Mouse (Mus musculus) hindbrain, embryonic 15.5 days (tissue): ENCODE measurements at regions not wholly inside any gene's neighbourhood (a gene's known extent, or its start where the extent isn't known, plus 50 kb on each side); places are given as distances from the start of the nearest gene placed in this dataset.
A peak's percentile ranks its signal among the peaks of the same experiment; 100 is the strongest.

Experiments
- ATAC-seq: fragments of 200-750 bp; cut with Nextera tagmentation; 2 replicates; pipeline ENCODE4 v1.8.0; 2017; ENCODE audit warnings: low read depth, moderate number of reproducible peaks, moderate TSS enrichment; ENCODE audit not compliant: low FRiP score
- H3K27ac ChIP-seq: fragments of 300-500 bp; sonication (generic); replicated peaks from 2 replicates; pipeline ENCODE4 v1.5.1; 2015; ENCODE audit warnings: mild to moderate bottlenecking, inconsistent platforms
- H3K27me3 ChIP-seq: fragments of 300-500 bp; sonication (generic); 2 replicates; pipeline ENCODE4 v1.6.1; 2015; ENCODE audit warnings: control low read depth, inconsistent platforms
- H3K36me3 ChIP-seq: fragments of 300-500 bp; sonication (generic); 2 replicates; pipeline ENCODE4 v1.6.1; 2015; ENCODE audit warnings: control low read depth, inconsistent platforms
- H3K4me1 ChIP-seq: fragments of 300-500 bp; sonication (generic); replicated peaks from 2 replicates; pipeline ENCODE4 v1.6.1; 2015; ENCODE audit warnings: control low read depth, inconsistent platforms
- H3K4me2 ChIP-seq: fragments of 300-500 bp; sonication (generic); 2 replicates; pipeline ENCODE4 v1.6.1; 2015; ENCODE audit warnings: moderate library complexity, mild to moderate bottlenecking, inconsistent platforms
- H3K4me3 ChIP-seq: fragments of 300-500 bp; sonication (generic); 2 replicates; pipeline ENCODE4 v1.5.1; 2015; ENCODE audit warnings: mild to moderate bottlenecking, inconsistent platforms
- H3K9ac ChIP-seq: fragments of 300-500 bp; sonication (generic); 2 replicates; pipeline ENCODE4 v1.6.1; 2015; ENCODE audit warnings: inconsistent platforms
- H3K9me3 ChIP-seq: fragments of 300-500 bp; sonication (generic); 2 replicates; pipeline ENCODE4 v1.6.1; 2016; ENCODE audit warnings: control low read depth, inconsistent platforms
- whole genome bisulfite sequencing: fragments of 180-500 bp; shearing (Covaris S2); methylation state at CpG from one replicate; pipeline ENCODE4 v1.1.7; 2015; 5-methylcytosine and 5-hydroxymethylcytosine counted together

DNA sequence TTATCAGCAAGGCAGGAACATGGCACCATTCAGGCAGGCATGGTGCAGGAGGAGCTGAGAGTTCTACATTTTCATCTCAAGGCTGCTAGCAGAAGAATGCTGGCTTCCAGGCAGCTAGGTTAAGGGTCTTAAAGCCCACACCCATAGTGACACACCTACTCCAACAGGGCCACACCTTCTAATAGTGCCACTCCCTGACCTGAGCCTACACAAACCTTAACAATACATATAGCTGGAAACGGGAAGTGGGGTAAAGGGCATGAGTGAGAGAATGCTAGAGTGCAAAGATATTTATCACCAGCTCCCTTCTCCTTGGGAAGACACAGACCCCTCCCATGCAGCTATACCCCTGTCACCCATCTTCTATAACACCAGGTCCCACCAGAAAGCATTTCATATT lies 230.6 kb downstream of the Irx1 start:
- Histone ChIP-seq H3K4me2 (no peak overlapping the region), H3K27me3 (no peaks in the 10 kb centered on the region), H3K27ac (no peak overlapping the region), H3K9me3 (no peaks in the 10 kb centered on the region), H3K4me1 (no peaks in the 10 kb centered on the region), H3K9ac (no peak overlapping the region), H3K4me3 (no peak overlapping the region), H3K36me3 (no peaks in the 10 kb centered on the region)
- 76% methylated on average over 1 of the region's 1 CpGs for WGBS
- ATAC-seq, result no peak

DNA sequence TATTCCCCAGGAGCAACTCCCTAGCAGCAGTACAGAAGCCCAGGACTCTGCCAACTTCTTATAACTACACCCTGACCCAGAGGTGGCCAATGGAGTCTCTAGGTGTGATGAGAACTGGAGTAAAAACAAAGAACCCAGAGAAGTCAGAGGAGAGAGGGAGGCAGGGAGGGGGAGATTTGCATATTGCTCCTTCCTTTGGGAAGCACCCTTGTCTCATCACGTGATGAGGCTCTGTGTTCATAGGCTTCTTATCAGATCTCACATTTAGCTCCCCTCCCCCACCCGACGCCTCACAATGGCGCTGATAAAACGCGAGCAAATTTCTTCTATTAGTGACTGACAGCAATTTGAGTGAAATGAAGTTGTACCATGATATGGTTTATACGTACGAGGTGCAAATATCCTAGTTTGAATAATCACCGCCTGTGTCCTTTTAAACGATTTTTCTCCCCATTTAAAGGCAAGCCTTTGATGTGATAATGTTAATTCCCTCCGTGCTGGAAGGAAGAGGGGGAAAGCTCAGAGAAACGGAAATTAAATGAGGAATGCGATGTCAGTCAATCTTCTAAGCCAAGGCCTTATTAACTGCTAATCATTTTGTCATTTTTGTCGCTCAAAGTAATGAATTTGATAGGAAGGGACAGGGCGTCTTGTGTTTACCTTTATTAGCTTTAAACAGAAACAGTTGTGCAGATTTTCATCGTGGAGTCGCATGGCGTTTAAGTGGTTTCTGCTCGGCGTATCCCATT lies 273.3 kb downstream of the Irx1 start:
- Histone ChIP-seq H3K36me3 (no peaks in the 10 kb centered on the region), H3K4me1 (no peaks in the 10 kb centered on the region), H3K9ac (no peak overlapping the region), H3K4me3 (no peak overlapping the region), H3K4me2 (peak overlapping the region; percentile 28), H3K27ac (no peak overlapping the region), H3K9me3 (no peaks in the 10 kb centered on the region), H3K27me3 (no peaks in the 10 kb centered on the region)
- 0 out of 2 replicates have a peak, but pooled peaks have one; percentile 30 for ATAC-seq
- 23% methylated on average over 20 of the region's 20 CpGs for WGBS

DNA sequence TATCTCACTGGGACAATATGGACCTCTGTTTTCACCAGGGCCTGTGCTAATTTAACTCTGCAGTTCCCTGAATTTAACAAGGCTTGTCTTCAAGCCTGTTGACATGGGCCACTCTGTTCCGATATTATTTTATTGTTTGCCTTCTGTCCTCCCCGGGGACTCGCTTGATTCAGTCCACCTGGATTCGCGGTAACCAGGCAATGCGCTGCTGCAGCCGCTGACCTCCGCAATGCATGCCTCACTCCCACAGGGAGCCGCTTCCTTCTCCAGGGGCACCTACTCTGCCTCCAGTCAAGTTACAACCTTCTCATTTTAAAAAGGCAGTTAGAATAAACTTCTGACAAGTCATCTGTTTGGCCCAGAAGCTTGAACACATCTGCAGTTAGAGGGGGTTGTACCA lies 274.3 kb downstream of the Irx1 start:
- no peak overlapping the region for H3K4me3 ChIP-seq
- no peak overlapping the region for H3K4me2 ChIP-seq
- no peak overlapping the region for H3K27ac ChIP-seq
- no peak overlapping the region for H3K9ac ChIP-seq
- WGBS, result 41% methylated on average over 9 of the region's 9 CpGs
- H3K27me3 ChIP-seq, result no peaks in the 10 kb centered on the region
- no peak for ATAC-seq
- H3K9me3 ChIP-seq, result no peaks in the 10 kb centered on the region
- H3K4me1 ChIP-seq, result no peaks in the 10 kb centered on the region
- no peaks in the 10 kb centered on the region for H3K36me3 ChIP-seq

DNA sequence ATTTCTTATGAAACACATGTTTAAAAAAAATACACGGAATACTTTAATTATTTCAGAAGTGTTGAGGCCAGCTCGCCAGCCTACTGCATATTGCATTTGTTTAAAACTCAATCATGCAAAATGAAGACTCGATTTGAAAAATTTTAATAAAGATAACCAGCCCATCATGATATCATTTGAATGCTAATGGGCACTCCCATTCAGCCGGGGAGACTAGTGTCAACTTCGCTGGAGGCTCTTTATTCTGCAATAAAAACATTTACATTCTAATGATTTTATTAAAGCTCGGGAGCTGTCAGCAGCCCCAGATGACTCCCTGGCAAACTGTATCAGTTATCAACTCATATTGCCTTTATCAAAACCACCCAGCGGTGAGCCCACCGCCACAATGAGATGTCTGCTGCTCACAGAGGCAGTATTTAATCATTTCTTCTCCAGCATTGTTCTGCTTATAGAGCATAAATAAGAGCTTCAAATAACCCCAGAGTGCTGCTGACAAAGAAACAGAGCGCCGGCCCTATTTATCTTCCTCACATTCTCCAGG lies 287.4 kb downstream of the Irx1 start:
- peak; percentile 81 for ATAC-seq
- Histone ChIP-seq H3K4me1 (peaks cover 12% of the 10 kb centered on the region), H3K4me3 (no peak overlapping the region), H3K27ac (0 out of 2 replicates have a peak overlapping the region, but pooled peaks have one; percentile 17), H3K9ac (no peak overlapping the region), H3K27me3 (no peaks in the 10 kb centered on the region), H3K9me3 (no peaks in the 10 kb centered on the region), H3K36me3 (no peaks in the 10 kb centered on the region), H3K4me2 (peak overlapping the region; percentile 25; the same call in 1 of the 2 replicates)
- WGBS, result 20% methylated on average over 10 of the region's 10 CpGs

DNA sequence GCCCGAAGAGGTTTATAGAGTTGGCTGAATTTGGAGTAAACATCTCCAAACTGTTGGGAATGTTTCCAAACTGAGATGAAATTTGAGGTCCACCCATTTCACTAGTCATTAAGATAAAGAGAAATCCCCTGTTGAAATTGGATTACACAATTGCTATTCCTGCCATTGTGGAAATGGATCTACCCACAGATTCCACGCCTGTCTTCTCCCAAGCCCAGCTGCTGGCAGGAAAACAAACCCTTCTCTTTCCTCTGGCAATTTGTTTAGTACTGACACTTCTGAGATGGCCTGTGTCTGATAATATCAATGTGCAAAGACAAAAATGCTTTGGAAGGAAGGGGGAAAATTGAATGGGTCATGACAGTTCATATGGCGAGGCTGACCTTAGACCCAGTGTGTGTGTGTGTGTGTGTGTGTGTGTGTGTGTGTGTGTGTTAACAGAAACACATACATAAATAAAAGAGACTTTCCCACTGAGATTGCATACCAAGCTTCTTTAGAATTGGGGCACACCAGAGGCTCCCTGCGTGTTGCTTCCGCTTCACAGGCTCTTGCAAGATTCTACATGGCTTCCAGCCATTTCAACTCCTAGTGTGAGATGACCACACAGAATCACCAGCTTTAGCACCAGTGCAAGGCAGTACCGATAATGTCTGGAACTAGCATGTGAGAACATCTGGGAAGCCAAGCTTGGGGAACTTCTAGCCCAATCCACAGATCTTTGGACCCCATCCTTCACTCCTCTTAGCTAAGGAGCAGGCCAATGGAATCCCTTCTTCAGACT lies 293.4 kb downstream of the Irx1 start:
- H3K27me3 ChIP-seq, result no peaks in the 10 kb centered on the region
- no peaks in the 10 kb centered on the region for H3K36me3 ChIP-seq
- WGBS, result 89% methylated on average over 6 of the region's 6 CpGs
- no peak overlapping the region for H3K9ac ChIP-seq
- no peak overlapping the region for H3K4me3 ChIP-seq
- no peaks in the 10 kb centered on the region for H3K9me3 ChIP-seq
- no peak overlapping the region for H3K4me2 ChIP-seq
- H3K27ac ChIP-seq, result no peak overlapping the region
- H3K4me1 ChIP-seq, result no peaks in the 10 kb centered on the region
- no peak for ATAC-seq

DNA sequence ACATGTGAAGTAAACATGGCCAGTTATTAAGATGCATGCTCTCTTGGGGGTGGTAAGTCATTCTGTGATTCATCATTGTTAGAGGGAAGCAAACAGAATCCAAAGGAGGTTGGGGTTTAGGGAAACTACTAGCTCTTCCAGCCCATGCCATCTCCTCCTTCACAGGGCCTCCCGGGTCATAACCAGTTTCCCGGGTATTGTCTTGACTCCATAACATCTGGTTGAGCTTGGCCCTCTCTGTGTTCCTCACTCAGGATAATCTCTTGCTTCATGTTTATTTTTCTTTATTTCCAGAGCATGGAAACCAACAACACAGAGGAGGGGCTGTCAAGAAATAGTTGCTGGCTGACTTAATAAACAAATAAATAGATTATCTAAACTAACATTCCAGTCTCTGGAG lies 295.3 kb downstream of the Irx1 start:
- H3K4me3 ChIP-seq, result no peak overlapping the region
- H3K4me1 ChIP-seq, result no peaks in the 10 kb centered on the region
- H3K27me3 ChIP-seq, result no peaks in the 10 kb centered on the region
- no peak overlapping the region for H3K9ac ChIP-seq
- no peaks in the 10 kb centered on the region for H3K9me3 ChIP-seq
- no peak overlapping the region for H3K27ac ChIP-seq
- no peak overlapping the region for H3K4me2 ChIP-seq
- no peak for ATAC-seq
- H3K36me3 ChIP-seq, result no peaks in the 10 kb centered on the region
- WGBS, result 78% methylated on average over 2 of the region's 2 CpGs

DNA sequence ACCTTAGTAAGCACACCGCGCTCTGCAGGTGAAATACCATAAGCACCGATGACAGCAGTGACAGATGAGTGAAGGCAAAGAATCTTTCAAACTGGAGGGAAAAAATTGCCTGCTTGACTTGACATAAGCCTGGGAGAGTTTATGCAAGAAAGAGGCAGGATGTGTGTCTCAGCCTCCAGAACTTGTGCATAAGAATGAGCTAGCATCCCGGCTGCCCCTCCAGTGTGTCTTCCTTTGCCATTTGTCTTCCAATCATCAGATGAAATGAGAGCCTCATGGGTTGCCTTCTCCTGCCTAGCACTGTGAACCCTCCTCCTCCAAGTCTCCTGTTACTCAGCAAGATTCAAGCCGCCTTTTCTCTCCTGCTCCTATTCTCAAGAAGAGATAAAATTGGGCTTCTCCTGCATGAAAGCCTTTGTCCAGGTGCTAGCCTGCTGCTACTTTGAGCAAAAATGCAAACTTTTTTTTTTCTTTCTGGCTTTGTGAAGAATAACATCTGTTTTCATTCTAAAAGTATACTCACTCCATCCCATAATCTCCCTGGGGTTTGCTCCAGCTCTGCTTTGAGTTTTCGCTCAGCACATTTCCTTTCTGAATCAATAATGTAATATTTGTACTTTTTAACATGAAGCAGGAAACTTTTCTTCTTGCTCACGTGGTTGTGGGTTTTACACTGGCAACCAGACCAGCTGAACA lies 298.2 kb downstream of the Irx1 start:
- Histone ChIP-seq H3K27ac (no peak overlapping the region), H3K36me3 (no peaks in the 10 kb centered on the region), H3K27me3 (no peaks in the 10 kb centered on the region), H3K4me1 (no peaks in the 10 kb centered on the region), H3K9me3 (no peaks in the 10 kb centered on the region), H3K4me3 (no peak overlapping the region), H3K4me2 (no peak overlapping the region), H3K9ac (no peak overlapping the region)
- no peak for ATAC-seq
- WGBS, result 67% methylated on average over 7 of the region's 7 CpGs

DNA sequence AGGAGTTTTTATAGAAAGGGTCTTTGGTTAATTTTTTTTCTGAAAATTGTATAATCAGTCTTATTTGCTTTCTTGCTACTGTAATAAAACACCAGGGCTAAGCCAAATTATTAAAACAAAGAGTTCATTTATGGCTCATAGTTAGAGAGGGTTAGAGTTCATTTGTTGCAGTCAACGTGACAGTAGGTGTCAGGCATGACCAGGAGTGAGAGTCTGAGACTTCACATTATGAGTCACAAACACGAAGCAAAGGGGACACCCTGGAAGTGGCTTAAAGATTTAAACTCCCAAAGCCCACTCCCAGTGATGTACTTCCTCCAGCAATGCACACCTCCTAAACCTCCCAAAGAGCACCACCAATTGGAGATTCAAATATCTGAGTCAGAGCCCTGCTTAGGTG lies 305.6 kb downstream of the Irx1 start:
- Histone ChIP-seq H3K4me2 (no peak overlapping the region), H3K27me3 (no peaks in the 10 kb centered on the region), H3K36me3 (no peaks in the 10 kb centered on the region), H3K9me3 (no peaks in the 10 kb centered on the region), H3K9ac (no peak overlapping the region), H3K4me3 (no peak overlapping the region), H3K27ac (no peak overlapping the region), H3K4me1 (peaks cover 10% of the 10 kb centered on the region)
- ATAC-seq, result no peak
- 74% methylated on average over 2 of the region's 2 CpGs for WGBS

DNA sequence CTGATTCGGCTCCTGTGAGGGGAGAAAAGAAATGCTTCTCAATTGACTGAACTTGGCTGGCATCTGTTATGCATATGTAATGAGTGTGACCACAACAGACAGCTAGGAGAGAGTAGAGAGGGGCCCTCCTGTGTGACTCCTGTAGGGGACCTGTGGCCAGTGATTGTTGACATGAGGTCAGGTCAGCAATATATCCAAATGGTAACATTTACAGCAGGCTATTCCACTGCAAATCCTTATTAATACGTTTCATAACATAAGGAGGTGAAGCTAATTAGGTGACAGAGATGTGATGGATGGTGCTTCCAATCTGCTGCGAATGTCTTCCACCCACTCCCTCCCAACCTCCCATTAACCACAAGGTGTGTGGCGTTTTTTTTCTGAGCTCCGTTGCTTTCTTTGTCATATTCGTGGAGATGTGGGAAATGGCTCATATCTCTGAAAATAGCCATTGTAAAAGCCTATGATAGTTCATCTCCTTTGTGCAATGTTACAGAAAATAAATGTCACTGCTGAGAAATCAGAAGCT lies 309.5 kb downstream of the Irx1 start:
- Histone ChIP-seq H3K9me3 (no peaks in the 10 kb centered on the region), H3K4me1 (peaks cover 10% of the 10 kb centered on the region), H3K4me3 (no peak overlapping the region), H3K36me3 (no peaks in the 10 kb centered on the region), H3K27me3 (no peaks in the 10 kb centered on the region), H3K4me2 (no peak overlapping the region), H3K9ac (0 out of 2 replicates have a peak overlapping the region, but pooled peaks have one; percentile 13), H3K27ac (no peak overlapping the region)
- 27% methylated on average over 6 of the region's 6 CpGs for WGBS
- no peak for ATAC-seq

DNA sequence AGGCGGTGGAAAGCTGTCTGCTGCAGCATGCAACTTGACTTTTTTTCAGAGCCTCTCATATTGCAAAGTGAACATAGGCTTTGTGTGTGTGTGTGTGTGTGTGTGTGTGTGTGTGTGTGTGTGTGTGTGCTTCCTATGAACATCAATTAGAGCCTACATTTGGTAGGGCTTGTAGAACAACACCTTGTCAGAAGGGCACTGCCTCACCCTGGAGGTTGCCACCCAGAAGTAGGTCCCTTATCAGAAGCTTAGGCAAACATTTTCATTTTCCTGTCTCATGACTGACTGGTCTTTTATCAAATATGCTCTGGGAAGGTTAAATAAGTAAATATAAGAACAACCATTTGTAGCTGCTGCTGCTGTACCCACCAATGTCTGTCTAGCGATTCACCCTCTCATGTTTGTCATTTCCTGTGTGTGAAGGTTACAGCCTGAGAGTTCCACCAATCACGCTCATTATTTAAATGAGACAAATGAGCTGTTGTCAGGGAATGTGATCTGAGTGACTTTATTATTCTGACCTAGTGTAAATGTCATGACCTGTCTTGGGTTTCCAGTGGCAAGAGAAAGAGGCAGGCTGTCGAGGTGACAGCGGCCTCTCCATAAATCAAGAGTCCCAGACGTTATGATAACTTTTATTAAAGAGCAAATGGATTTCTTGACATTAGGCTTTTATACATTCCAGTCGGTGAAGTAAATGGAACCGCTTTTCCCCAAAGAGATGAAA lies 310.1 kb downstream of the Irx1 start:
- 32% methylated on average over 8 of the region's 8 CpGs for WGBS
- no peak overlapping the region for H3K4me3 ChIP-seq
- H3K27ac ChIP-seq, result no peak overlapping the region
- H3K4me2 ChIP-seq, result no peak overlapping the region
- no peaks in the 10 kb centered on the region for H3K9me3 ChIP-seq
- H3K27me3 ChIP-seq, result no peaks in the 10 kb centered on the region
- H3K4me1 ChIP-seq, result peaks cover 10% of the 10 kb centered on the region
- no peak for ATAC-seq
- 0 out of 2 replicates have a peak overlapping the region, but pooled peaks have one; percentile 13 for H3K9ac ChIP-seq
- H3K36me3 ChIP-seq, result no peaks in the 10 kb centered on the region

DNA sequence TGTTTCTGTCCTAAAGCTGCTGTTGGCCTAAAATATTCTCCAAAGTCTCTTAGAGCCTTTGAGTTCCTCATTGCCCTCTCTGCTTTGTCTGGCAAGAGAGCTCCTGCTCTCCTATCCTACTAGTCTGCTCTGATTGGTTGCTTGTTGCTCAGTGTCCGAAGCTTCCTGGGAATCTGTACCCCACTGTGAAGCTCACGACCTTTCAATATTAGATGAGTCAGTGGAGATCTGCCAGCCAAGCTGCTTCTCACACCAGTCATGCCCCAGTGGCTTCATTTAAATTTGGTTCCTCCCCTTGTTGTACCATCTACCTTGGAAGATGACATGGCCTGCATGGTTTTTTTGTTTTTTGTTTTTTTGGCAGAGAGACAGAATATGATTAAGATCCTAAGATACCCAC lies 313.6 kb downstream of the Irx1 start:
- no peak overlapping the region for H3K4me2 ChIP-seq
- WGBS, result 13% methylated on average over 2 of the region's 2 CpGs
- no peak overlapping the region for H3K27ac ChIP-seq

More for the DNA sequence above, 313.6 kb downstream of the Irx1 start:
- ATAC-seq, result no peak
- no peaks in the 10 kb centered on the region for H3K36me3 ChIP-seq
- no peaks in the 10 kb centered on the region for H3K9me3 ChIP-seq
- H3K4me3 ChIP-seq, result no peak overlapping the region
- H3K4me1 ChIP-seq, result peaks cover 10% of the 10 kb centered on the region
- H3K27me3 ChIP-seq, result no peaks in the 10 kb centered on the region
- H3K9ac ChIP-seq, result no peak overlapping the region
